Mouse (Mus musculus) ES-Bruce4 (cell line): ENCODE measurements around the gene Ptdss2.

ENCODE experiments used
- CTCF ChIP-seq: IDR thresholded peaks from one replicate; pipeline ENCODE4 v1.8.1; 2011; ENCODE audit warnings: low read depth, low read length
- EP300 ChIP-seq: IDR thresholded peaks from 2 replicates; pipeline ENCODE4 v1.6.1; 2011; ENCODE audit warnings: low read depth, low read length; ENCODE audit not compliant: insufficient read depth
- POLR2A ChIP-seq: IDR thresholded peaks from one replicate; pipeline ENCODE4 v1.8.1; 2011; ENCODE audit warnings: low read length; ENCODE audit not compliant: insufficient read depth

- no peak for TF ChIP-seq POLR2A
- TF ChIP-seq CTCF, result no peak
- TF ChIP-seq EP300, result no peak
Measured at GRCm38 (mm10) chr7:141188733-141189132, 66.6 kb downstream of the Ptdss2 start.
